Mouse (Mus musculus) stomach, embryonic 16.5 days (tissue): ENCODE measurements around the gene Hrasls. TPM values are rescaled to one million over a fixed set of nuclear protein-coding genes. Genes with fewer than 3 reads are reported as not detected.
A peak's percentile ranks its signal among the peaks of the same experiment; 100 is the strongest.

Experiments used
- ATAC-seq: fragments of 200-750 bp; cut with Nextera tagmentation; 2 replicates; pipeline ENCODE4 v1.8.0; 2017; ENCODE audit warnings: moderate number of reproducible peaks, moderate TSS enrichment; ENCODE audit not compliant: insufficient read depth, low FRiP score
- H3K27ac ChIP-seq: fragments of 300-500 bp; sonication (generic); 2 replicates; pipeline ENCODE4 v1.5.1; 2014; ENCODE audit warnings: low read length
- H3K27me3 ChIP-seq: fragments of 300-500 bp; sonication (generic); 2 replicates; pipeline ENCODE4 v1.6.1; 2014; ENCODE audit warnings: low read length, control low read depth, mixed read lengths; ENCODE audit not compliant: control insufficient read depth, insufficient read depth
- H3K36me3 ChIP-seq: fragments of 300-500 bp; sonication (generic); 2 replicates; pipeline ENCODE4 v1.6.1; 2014; ENCODE audit warnings: low read length; ENCODE audit not compliant: control insufficient read depth, insufficient read depth
- H3K4me1 ChIP-seq: fragments of 300-500 bp; sonication (generic); 2 replicates; pipeline ENCODE4 v1.6.1; 2014; ENCODE audit warnings: low read length, control low read depth, mixed read lengths; ENCODE audit not compliant: control insufficient read depth, insufficient read depth
- H3K4me2 ChIP-seq: fragments of 300-500 bp; sonication (generic); 2 replicates; pipeline ENCODE4 v1.6.1; 2014; ENCODE audit warnings: low read depth, low read length, mixed read lengths
- H3K4me3 ChIP-seq: fragments of 300-500 bp; sonication (generic); replicated peaks from 2 replicates; pipeline ENCODE4 v1.5.1; 2014; ENCODE audit warnings: mild to moderate bottlenecking, low read length
- H3K9ac ChIP-seq: fragments of 300-500 bp; sonication (generic); 2 replicates; pipeline ENCODE4 v1.6.1; 2014; ENCODE audit warnings: low read length
- H3K9me3 ChIP-seq: fragments of 300-500 bp; sonication (generic); replicated peaks from 2 replicates; pipeline ENCODE4 v1.6.1; 2016; ENCODE audit warnings: low read length, control low read depth; ENCODE audit not compliant: control insufficient read depth
- WGBS: fragments of 180-500 bp; shearing (Covaris S2); extraction: QIAGEN DNeasy Blood & Tissue Kit; methylation state at CpG from one replicate; pipeline ENCODE4 v1.1.7; 2014; 5-methylcytosine and 5-hydroxymethylcytosine counted together
- polyA plus RNA-seq: library from polyadenylated mRNA; unstranded; fragments of >200 nt; fragmentation: Nextera tagmentation; extraction: Ambion mirVana; gene quantifications from 2 replicates; pipeline ENCODE4 v1.2.1, GENCODE M21; 2015

Hrasls gene
- 0.87 and 0.96 TPM in 2 replicates for polyA plus RNA-seq

- no peaks in the 10 kb centered on the region for H3K36me3 ChIP-seq
- 2% methylated on average over 39 of the region's 39 CpGs for WGBS
- peak within 1 kb of the TSS; percentile 59 for H3K4me2 ChIP-seq
- H3K27me3 ChIP-seq, result peaks cover 13% of the 10 kb centered on the region
- H3K9ac ChIP-seq, result peak within 1 kb of the TSS; percentile 54
- H3K27ac ChIP-seq, result no peak within 1 kb of the TSS
- H3K4me3 ChIP-seq, result peak within 1 kb of the TSS; percentile 38
- peaks cover 3% of the 10 kb centered on the region; the same call in 1 of the 2 replicates for H3K4me1 ChIP-seq
- ATAC-seq, result peak; percentile 64
- H3K9me3 ChIP-seq, result no peaks in the 10 kb centered on the region
These were observed at the start of gene Hrasls for GRCm38 (mm10) chr16:29209605-29210411. Gene Hrasls (plus strand): TSS chr16:29209695.

GRCm38 (mm10) chr16:29162271-29162670 lies 47.2 kb upstream of the Hrasls start:
- no peaks in the 10 kb centered on the region; the same call in 1 of the 2 replicates for H3K9me3 ChIP-seq
- H3K4me1 ChIP-seq, result no peaks in the 10 kb centered on the region
- H3K4me2 ChIP-seq, result no peak overlapping the region
- no peaks in the 10 kb centered on the region for H3K27me3 ChIP-seq
- no peaks in the 10 kb centered on the region for H3K36me3 ChIP-seq
- H3K27ac ChIP-seq, result no peak overlapping the region
- ATAC-seq, result no peak
- WGBS, result 81% methylated on average over 4 of the region's 4 CpGs
- no peak overlapping the region for H3K9ac ChIP-seq
- no peak overlapping the region for H3K4me3 ChIP-seq

- ATAC-seq, result no peak
- Histone ChIP-seq H3K9ac (no peak overlapping the region), H3K4me3 (no peak overlapping the region), H3K4me2 (no peak overlapping the region), H3K9me3 (no peaks in the 10 kb centered on the region), H3K4me1 (no peaks in the 10 kb centered on the region), H3K27ac (no peak overlapping the region), H3K27me3 (no peaks in the 10 kb centered on the region), H3K36me3 (no peaks in the 10 kb centered on the region)
- WGBS, result 83% methylated on average over 4 of the region's 4 CpGs
These were observed 42.4 kb upstream of the Hrasls start for GRCm38 (mm10) chr16:29167051-29167450.

- Histone ChIP-seq H3K36me3 (no peaks in the 10 kb centered on the region), H3K4me1 (no peaks in the 10 kb centered on the region; the same call in 1 of the 2 replicates), H3K27me3 (no peaks in the 10 kb centered on the region), H3K27ac (no peak overlapping the region), H3K4me3 (no peak overlapping the region), H3K9me3 (no peaks in the 10 kb centered on the region), H3K4me2 (no peak overlapping the region), H3K9ac (no peak overlapping the region)
- WGBS, result 79% methylated on average over 5 of the region's 5 CpGs
- ATAC-seq, result no peak
These were observed 37.8 kb upstream of the Hrasls start for GRCm38 (mm10) chr16:29171741-29172140.

- no peak for ATAC-seq
- no peaks in the 10 kb centered on the region for H3K9me3 ChIP-seq
- no peak overlapping the region for H3K4me3 ChIP-seq
- 91% methylated on average over 2 of the region's 2 CpGs for WGBS
- no peak overlapping the region for H3K27ac ChIP-seq
- H3K4me1 ChIP-seq, result no peaks in the 10 kb centered on the region; the same call in 1 of the 2 replicates
- H3K36me3 ChIP-seq, result no peaks in the 10 kb centered on the region
- no peak overlapping the region for H3K4me2 ChIP-seq
- no peaks in the 10 kb centered on the region for H3K27me3 ChIP-seq
- no peak overlapping the region for H3K9ac ChIP-seq
These were observed 36.3 kb upstream of the Hrasls start for GRCm38 (mm10) chr16:29173201-29173600.

GRCm38 (mm10) chr16:29174831-29175350 lies 34.6 kb upstream of the Hrasls start:
- no peaks in the 10 kb centered on the region; the same call in 1 of the 2 replicates for H3K4me1 ChIP-seq
- H3K27me3 ChIP-seq, result no peaks in the 10 kb centered on the region
- H3K36me3 ChIP-seq, result no peaks in the 10 kb centered on the region
- no peaks in the 10 kb centered on the region for H3K9me3 ChIP-seq
- no peak overlapping the region for H3K27ac ChIP-seq
- 33% methylated on average over 6 of the region's 6 CpGs for WGBS
- H3K9ac ChIP-seq, result no peak overlapping the region
- H3K4me3 ChIP-seq, result no peak overlapping the region
- no peak overlapping the region for H3K4me2 ChIP-seq
- peak; percentile 78; the same call in 1 of the 2 replicates for ATAC-seq

GRCm38 (mm10) chr16:29192911-29193310 lies 16.6 kb upstream of the Hrasls start:
- Histone ChIP-seq H3K9ac (no peak overlapping the region), H3K9me3 (no peaks in the 10 kb centered on the region), H3K4me1 (no peaks in the 10 kb centered on the region), H3K27ac (no peak overlapping the region), H3K36me3 (no peaks in the 10 kb centered on the region), H3K27me3 (no peaks in the 10 kb centered on the region), H3K4me3 (no peak overlapping the region), H3K4me2 (no peak overlapping the region)
- ATAC-seq, result no peak
- WGBS, result 41% methylated on average over 5 of the region's 5 CpGs

GRCm38 (mm10) chr16:29193981-29194380 lies 15.5 kb upstream of the Hrasls start:
- H3K4me2 ChIP-seq, result no peak overlapping the region
- H3K9me3 ChIP-seq, result no peaks in the 10 kb centered on the region
- no peak overlapping the region for H3K27ac ChIP-seq
- peaks cover 5% of the 10 kb centered on the region; the same call in 1 of the 2 replicates for H3K4me1 ChIP-seq
- no peak for ATAC-seq
- no peaks in the 10 kb centered on the region for H3K27me3 ChIP-seq
- H3K9ac ChIP-seq, result no peak overlapping the region
- no peaks in the 10 kb centered on the region for H3K36me3 ChIP-seq
- WGBS, result 71% methylated on average over 4 of the region's 4 CpGs
- no peak overlapping the region for H3K4me3 ChIP-seq

- no peak overlapping the region for H3K4me3 ChIP-seq
- ATAC-seq, result no peak
- 86% methylated on average over 1 of the region's 1 CpGs for WGBS
- H3K27me3 ChIP-seq, result no peaks in the 10 kb centered on the region
- no peaks in the 10 kb centered on the region for H3K36me3 ChIP-seq
- H3K27ac ChIP-seq, result no peak overlapping the region
- no peak overlapping the region for H3K9ac ChIP-seq
- H3K4me2 ChIP-seq, result no peak overlapping the region
- H3K4me1 ChIP-seq, result peaks cover 5% of the 10 kb centered on the region; the same call in 1 of the 2 replicates
- no peaks in the 10 kb centered on the region for H3K9me3 ChIP-seq
These were observed 14.3 kb upstream of the Hrasls start for GRCm38 (mm10) chr16:29195156-29195555.
